In the genomic region with DNA sequence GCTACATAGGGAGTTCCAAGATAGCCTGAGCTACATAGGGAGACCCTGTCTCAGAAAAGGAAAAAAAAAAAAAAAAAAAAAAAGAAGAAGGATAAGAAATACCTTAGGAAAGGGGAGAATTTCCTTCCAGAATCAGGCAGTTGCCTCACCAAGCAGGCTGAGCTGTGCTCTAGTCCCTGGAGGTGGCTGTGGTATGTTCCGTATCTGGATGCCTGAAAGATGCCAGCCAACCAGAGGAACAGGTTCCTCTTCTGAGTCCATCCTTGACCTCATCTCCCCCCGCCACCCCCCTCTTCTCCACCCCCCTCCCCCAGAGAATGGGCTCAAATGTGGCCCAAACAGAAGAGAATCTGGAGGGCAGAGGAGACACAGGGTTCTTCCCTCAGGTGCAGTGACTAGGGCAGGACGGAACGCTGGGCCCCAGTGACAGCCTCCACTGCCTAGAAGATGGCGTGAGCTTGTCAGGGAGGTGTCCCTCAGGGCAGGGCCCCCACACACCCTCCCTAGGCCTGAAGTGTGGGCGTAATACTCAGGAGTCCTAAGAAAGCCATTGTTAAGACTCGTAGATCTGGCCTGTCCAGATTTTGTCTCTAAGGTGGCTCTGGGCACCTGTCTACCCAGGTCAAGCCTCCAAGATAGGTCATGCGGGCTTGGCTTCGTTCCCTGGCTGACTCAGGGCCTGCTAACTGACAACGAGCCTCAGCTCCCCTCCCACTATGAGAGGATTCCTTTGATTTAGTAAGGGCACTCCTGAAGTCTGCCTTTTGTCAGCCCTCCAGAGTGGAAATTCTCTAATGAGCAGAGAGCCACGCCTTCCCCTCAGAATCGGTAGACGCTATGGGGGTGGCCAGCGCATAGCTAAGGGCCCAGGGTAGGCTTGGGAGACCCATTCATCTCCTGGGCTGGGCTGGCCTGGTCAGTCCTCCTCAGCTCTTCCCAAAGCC, we compare ENCODE assay signal across 16 mouse cellular contexts.
DNase-seq lines count a peak whose midpoint lies in the region; ATAC-seq lines count a peak whose summit lies in the region.
"Had no signal": no experiment of that assay in that cellular context is flagged by ENCODE, and none has a peak within 500 bp of the region (broad histone marks: within the 10 kb centered on the region; RNA-seq: fewer than 3 reads in every experiment).

No protein-coding gene starts in this region.

- no peak for ATAC-seq in kidney, embryonic 15.5 days (replicated peaks; ENCODE audit: low FRiP score)
- ATAC-seq in embryonic facial prominence, embryonic 15.5 days (ENCODE audit: insufficient number of reproducible peaks, low FRiP score, low TSS enrichment, low read depth), result 0 out of 2 replicates have a peak, but pooled peaks have one; percentile 24
- peak; percentile 86 for ATAC-seq in lung, embryonic 16.5 days (ENCODE audit: low read depth)
- ATAC-seq: activated CD4-positive, CD25-positive, alpha-beta regulatory T cell, adult 4 months had no signal

- no peaks in the 10 kb centered on the region for H3K36me3 ChIP-seq in kidney, embryonic 15.5 days
- H3K36me3 ChIP-seq in embryonic facial prominence, embryonic 15.5 days, result no peaks in the 10 kb centered on the region
- H3K36me3 ChIP-seq in lung, embryonic 16.5 days (ENCODE audit: control insufficient read depth, insufficient read depth, low read length), result no peaks in the 10 kb centered on the region
- H3K36me3 ChIP-seq: hindbrain, embryonic 15.5 days; liver, embryonic 15.5 days; midbrain, embryonic 10.5 days had no signal

- H3K4me3 ChIP-seq in kidney, embryonic 15.5 days (replicated peaks), result no peak overlapping the region
- no peak overlapping the region for H3K4me3 ChIP-seq in embryonic facial prominence, embryonic 15.5 days (replicated peaks)
- no peak overlapping the region for H3K4me3 ChIP-seq in lung, embryonic 16.5 days (ENCODE audit: low read length)
- H3K4me3 ChIP-seq: erythroblast, embryonic 14.5 days; hindbrain, embryonic 15.5 days; liver, embryonic 15.5 days; midbrain, embryonic 10.5 days had no signal

- H3K4me2 ChIP-seq in kidney, embryonic 15.5 days, result no peak overlapping the region
- no peak overlapping the region for H3K4me2 ChIP-seq in embryonic facial prominence, embryonic 15.5 days (replicated peaks)
- H3K4me2 ChIP-seq in lung, embryonic 16.5 days (ENCODE audit: low read depth, low read length), result no peak overlapping the region
- H3K4me2 ChIP-seq: hindbrain, embryonic 15.5 days; liver, embryonic 15.5 days had no signal

- DNase-seq in kidney, adult 9 months, result peak; percentile 24
- DNase-seq in urinary bladder, postnatal 25 days (ENCODE audit: low spot score), result peak; percentile 22
- no peak for DNase-seq in ovary, postnatal 36 days (ENCODE audit: low spot score)
- DNase-seq in thymus, postnatal 4 days, result no peak
- DNase-seq: cerebellum, adult 18-20 months; layer of hippocampus, postnatal 36 days; right cerebral cortex, postnatal 14 days; thymus, adult 2 months had no signal

- H3K27me3 ChIP-seq in kidney, embryonic 15.5 days, result no peaks in the 10 kb centered on the region
- H3K27me3 ChIP-seq in embryonic facial prominence, embryonic 15.5 days, result no peaks in the 10 kb centered on the region
- H3K27me3 ChIP-seq in lung, embryonic 16.5 days (ENCODE audit: control insufficient read depth, insufficient read depth, low read depth, low read length), result no peaks in the 10 kb centered on the region
- H3K27me3 ChIP-seq: hindbrain, embryonic 15.5 days; liver, embryonic 15.5 days had no signal

- WGBS in kidney, embryonic 15.5 days, result 68% methylated on average over 14 of the region's 14 CpGs
- 60% methylated on average over 14 of the region's 14 CpGs for WGBS in embryonic facial prominence, embryonic 15.5 days
- 53% methylated on average over 14 of the region's 14 CpGs for WGBS in lung, embryonic 16.5 days

- H3K9ac ChIP-seq in kidney, embryonic 15.5 days, result no peak overlapping the region
- H3K9ac ChIP-seq in embryonic facial prominence, embryonic 15.5 days, result no peak overlapping the region
- no peak overlapping the region for H3K9ac ChIP-seq in lung, embryonic 16.5 days (ENCODE audit: low read length)
- H3K9ac ChIP-seq: hindbrain, embryonic 15.5 days; liver, embryonic 15.5 days had no signal

- no peaks in the 10 kb centered on the region for H3K4me1 ChIP-seq in kidney, embryonic 15.5 days
- no peaks in the 10 kb centered on the region for H3K4me1 ChIP-seq in embryonic facial prominence, embryonic 15.5 days
- peaks cover 8% of the 10 kb centered on the region; the same call in 1 of the 2 replicates for H3K4me1 ChIP-seq in lung, embryonic 16.5 days (replicated peaks; ENCODE audit: control insufficient read depth, insufficient read depth, low read length)
- H3K4me1 ChIP-seq: hindbrain, embryonic 15.5 days; liver, embryonic 15.5 days; midbrain, embryonic 10.5 days had no signal

- H3K9me3 ChIP-seq in kidney, embryonic 15.5 days (replicated peaks), result no peaks in the 10 kb centered on the region
- no peaks in the 10 kb centered on the region for H3K9me3 ChIP-seq in embryonic facial prominence, embryonic 15.5 days (replicated peaks)
- H3K9me3 ChIP-seq in lung, embryonic 16.5 days (ENCODE audit: control insufficient read depth, low read length), result peaks cover 2% of the 10 kb centered on the region; the same call in 1 of the 2 replicates
- H3K9me3 ChIP-seq: hindbrain, embryonic 15.5 days; liver, embryonic 15.5 days had no signal

- no peak overlapping the region for H3K27ac ChIP-seq in kidney, embryonic 15.5 days
- H3K27ac ChIP-seq in embryonic facial prominence, embryonic 15.5 days (replicated peaks), result no peak overlapping the region
- H3K27ac ChIP-seq in lung, embryonic 16.5 days (ENCODE audit: low read length), result peak overlapping the region; percentile 82
- H3K27ac ChIP-seq: hindbrain, embryonic 15.5 days; liver, embryonic 15.5 days; midbrain, embryonic 10.5 days had no signal

Comparison
In these comparisons a context has a peak if more than half of its experiments do, and no peak if none do; other contexts are left out.
1. DNase-seq: peak in kidney, adult 9 months (single experiment) and urinary bladder, postnatal 25 days (single experiment); none in ovary, postnatal 36 days (single experiment) and thymus, postnatal 4 days (single experiment).